Mouse (Mus musculus) mature B cell (primary cell): Measurements from ENCODE around the gene Ccdc113.
"Not testable (repeated sequence)": the region's sequence is repeated elsewhere in the genome, so short reads cannot be mapped to it uniquely, and the experiment has no call there.

Experiments used
- in situ Hi-C: fragments of 300-500 bp; cut with MboI; formaldehyde crosslinking; loops from 2 replicates; pipeline ENCODE4 v1.14.3; 2019

Gene Ccdc113

DNA sequence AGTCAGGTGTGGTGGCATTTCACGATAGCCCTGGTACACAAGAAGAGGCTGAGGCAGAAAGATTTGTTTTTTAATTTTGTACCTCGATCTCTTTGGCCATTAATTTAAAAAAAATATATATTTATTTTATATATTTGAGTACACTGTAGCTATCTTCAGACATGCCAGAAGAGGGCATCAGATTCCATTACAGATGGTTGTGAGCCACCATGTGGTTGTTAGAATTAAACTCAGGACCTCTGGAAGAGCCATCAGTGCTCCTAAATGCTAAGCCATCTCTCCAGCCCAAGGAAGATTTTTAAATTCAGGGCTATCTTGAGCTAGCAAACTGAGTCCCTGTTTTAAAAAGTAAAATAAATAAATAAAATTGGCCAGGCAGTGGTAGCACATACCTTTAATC, 68.3 kb downstream of the Ccdc113 start:
- in situ Hi-C loops: no loop called here

DNA sequence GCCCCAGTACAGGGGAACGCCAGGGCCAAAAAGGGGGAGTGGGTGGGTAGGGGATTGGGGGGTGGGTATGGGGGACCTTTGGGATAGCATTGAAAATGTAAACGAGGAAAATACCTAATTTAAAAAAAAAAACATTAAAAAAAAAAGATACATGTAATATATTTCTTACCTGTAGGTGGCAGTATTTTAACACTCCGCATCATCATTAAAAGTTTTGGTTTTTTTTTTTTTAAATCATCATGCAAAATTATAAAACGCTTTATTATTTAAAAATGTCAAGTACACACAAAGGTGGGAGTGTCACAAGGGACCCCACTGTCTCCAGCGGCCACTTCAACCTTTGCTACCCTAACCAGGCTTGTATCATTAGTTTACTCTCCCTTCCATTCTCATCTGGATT, 72.6 kb downstream of the Ccdc113 start:
- in situ Hi-C loops: not testable (repeated sequence)

DNA sequence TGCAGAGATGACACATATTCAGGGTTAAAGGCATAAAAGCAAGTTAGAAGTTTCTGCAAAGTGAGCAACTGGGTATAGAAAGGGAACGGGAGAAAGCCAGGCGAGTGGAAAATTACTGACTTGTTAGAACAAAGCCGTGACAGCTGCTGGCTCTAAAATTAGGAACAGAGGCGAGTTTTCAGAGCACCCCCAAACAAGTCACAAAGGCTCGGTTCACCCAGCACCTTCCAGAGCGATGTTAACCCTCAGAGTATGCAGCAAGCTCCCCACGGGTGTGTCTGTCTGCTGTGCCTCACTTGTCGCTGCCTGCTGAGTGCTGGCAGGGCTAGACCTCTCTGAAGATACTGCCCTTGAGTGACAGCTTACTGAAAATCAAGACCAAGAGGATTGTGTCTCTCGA, 73.3 kb downstream of the Ccdc113 start:
- in situ Hi-C loops: no loop called here
